Mouse (Mus musculus) MN1 (cell line): ENCODE data around the gene Sparc.

Source experiments
- DNase-seq: peaks from one replicate; pipeline ENCODE4 v3.0.0-alpha.2; 2016; ENCODE audit warnings: low spot score

The Sparc gene

DNA sequence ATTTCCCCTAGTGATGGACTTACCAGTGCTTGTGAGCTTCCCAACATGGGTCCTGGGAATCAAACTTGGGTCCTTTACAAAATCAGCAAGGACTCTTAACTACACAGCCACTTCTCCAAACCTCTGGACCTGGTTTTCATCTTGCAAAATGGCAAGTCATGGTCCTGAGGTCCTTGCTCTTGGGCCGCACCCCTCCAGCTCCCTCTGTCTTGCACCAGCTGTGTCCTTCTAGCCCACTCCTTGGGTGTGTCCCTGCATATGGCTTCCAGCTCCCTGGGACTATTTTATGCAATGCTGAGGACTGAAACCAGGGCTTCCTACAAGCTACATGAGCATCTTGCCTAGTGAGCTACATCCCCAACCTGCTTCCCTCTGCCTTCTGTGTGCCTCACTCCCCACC, at the start of gene Sparc:
TSS of gene Sparc (minus strand) at position 206 of the 400 bp plus-strand sequence.
- DNase-seq = no peak

DNA sequence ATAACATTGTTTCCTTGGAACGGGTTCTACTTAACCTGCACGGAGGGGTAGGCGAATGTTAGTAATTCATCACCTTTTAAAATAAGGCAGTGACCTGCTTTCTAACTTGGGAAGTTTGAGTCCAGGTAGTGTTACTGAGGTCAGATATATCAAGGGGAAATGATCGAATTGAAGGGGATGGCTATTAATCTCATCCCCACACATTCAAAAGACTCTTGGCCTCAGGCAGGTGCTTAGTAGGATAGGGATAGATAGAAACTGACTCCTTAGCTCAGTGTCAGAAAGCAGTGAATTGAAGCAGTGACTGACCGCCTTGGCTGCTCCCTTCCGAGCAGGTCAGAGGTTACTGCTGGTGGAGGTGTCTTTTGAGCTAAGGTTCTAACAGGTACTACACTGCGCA, 48.5 kb upstream of the Sparc start:
- no peak for DNase-seq

DNA sequence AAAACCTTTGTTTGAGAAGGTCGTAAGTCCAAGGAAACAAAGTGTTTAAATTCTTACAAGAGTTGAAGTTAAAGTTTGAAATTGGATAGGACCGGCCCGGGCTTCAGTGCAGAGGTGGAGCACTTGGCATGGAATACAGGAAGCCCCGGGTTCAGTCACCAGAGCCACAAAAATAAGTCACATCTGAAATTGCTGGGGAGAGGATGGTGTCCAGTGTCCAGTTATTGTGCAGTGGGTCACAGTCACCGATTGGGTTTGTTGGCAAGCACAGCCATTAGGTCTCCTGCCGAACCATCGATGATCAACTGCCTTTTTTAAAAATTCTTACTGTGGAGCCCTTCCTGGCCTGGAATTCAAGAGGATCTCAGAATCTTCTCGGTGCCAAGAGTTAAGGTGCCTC, 47.8 kb upstream of the Sparc start:
- peak; percentile 26 for DNase-seq

DNA sequence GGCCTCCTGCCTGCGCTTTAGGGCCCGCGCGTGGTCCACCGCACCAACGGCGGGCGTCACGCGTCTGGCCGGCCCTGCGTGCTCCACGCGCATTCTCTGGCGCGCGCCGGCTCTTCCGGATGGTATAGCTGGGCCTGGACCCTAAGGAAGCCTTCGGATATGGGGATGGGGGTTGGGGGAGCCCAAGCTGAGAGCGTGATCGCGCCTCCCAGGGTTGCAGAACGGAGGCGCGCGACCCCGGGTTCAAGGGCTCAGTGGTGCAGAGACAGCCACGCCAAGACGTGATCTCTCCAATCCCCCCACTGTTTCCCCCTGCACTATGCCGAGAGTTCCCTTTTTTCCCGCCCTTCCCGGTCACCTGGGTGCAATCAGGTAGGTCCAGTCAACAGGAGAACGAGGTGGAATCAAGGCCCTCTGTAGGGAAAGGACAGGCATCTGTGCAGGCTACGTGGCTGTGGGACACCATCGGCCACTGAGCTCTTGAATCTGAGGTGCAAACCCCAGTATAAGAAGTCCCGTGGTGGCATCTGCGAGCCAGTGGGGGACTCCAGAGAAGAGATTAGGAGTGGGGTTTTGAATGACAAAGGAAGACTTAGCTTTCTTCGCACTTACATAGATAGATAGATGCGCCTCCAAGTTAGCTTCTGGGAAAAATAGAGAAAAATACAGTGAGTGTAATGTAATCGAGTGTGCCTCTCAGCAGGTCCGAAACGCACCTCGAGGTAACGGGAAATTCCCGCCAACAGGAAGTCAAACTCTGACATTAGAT, 47.1 kb upstream of the Sparc start:
- DNase-seq = peak; percentile 43

DNA sequence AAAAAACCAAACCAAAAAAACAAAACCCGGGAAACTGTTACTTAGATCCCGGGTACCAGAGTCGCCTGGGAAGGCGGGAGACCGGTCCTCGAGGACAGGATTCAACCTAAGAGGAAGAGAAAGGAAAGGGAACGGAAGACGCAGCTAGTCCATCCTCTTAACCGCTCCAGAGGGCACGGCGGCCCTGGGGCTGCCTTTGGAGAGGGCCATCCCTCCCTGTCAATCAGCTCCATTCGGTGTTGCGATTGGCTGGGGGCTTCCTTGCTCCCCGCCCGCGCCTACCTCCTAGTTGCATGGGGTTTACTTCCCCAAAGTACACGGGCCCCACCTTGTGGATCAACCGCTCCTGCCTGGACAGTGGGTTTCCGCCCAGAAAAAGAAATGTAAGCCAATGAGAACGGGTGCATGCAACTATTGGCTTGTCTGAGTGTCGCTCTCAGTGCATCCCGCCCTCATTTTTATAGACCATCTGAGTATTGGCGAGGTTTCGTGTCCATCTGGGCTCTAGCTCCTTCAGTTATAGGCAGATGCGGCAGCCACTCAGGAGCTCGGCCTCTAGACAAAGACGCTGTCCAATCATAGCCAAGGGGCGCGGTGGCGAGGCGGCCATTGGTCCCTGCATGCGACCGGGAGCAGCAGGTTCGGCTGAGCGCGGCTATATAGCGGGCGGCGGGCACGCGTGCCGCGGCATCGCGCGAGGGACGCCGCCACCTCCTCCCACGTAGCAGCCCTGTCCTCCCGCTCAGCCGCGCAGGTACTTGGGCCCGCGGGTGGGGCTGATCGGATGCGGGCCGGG, 46.3 kb upstream of the Sparc start, which contains the start of gene G3bp1:
TSS of gene G3bp1 (plus strand) at position 638 of the 796 bp plus-strand sequence.
- peak; percentile 100 for DNase-seq

DNA sequence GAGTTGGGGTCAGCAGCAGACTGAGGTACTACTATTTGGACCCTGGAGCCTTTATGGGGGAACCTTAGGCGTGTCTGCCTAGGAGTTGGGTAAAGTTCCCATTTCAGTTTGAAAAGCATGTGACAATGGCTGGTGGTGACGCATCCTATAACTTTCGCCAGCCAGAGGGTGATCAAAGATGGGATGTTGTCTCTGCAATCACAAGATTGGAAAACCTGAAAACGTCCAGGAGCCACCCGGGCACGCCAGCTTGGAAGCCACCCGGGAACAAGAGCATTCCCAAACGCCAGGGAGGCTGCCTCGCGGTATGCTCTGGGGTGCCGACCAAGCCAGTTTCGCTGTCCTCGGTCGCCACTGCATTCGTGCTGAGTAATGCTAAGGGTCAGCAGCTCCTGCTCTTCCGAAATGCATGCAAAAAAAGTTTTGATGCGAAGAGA, 45.6 kb upstream of the Sparc start:
- DNase-seq = no peak

DNA sequence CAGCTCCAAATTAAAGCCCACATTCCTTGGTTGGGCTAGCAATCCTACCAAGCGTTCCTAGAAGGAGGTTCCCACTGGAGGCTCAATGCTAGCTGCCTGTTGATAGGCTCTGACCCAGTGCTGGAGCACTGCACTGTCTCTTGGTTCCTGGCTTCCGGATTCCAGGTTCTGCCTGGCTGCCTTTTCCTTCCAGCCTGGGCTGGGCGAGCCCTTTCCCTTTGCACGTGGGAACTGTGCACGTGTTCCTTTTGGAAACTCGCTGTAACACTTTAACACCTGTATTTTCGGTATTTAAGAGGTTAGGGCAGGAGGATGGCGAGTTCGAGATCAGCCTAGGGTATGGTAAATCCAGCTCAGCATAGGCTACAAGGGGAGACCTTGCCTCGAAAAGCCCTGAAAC, 45.0 kb upstream of the Sparc start:
- peak; percentile 83 for DNase-seq

DNA sequence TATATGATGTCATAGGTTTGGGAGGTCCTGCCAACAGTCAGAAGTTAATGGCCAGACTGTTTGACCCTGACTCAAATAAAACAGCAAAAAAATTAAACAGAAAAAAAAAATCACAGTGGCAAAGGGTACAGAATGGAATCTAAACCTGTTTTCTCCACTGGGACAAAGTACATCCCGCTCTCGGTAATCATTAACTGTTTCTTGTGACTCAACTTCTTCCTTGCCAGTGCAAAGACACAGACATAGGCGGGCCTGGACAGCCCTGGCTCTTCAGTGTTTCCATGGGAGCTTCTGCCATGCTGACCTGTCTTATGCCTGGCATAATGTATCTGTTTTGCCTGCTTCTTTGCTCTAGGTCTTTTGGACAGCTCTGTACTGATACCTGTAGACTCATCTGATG, 42.2 kb upstream of the Sparc start:
- DNase-seq = no peak

DNA sequence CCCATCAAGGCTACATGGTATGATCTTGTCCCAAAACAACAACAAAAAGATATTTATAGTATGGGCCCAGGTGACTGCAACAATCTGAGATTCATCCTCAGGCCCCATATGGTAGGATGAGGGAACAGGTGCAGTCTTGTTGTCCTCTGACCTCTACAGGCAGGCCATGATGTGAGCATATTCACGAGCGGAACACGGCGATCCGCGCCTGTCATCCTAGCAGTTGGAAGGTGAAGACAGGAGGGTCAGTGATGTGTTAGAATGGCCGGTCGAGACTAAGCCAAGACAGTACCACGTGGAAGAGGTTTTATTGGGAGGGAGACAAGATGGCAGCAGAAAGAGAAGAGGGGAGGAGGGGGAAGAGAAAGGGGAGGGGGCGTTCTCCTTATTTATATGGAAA, 41.7 kb upstream of the Sparc start:
- no peak for DNase-seq

DNA sequence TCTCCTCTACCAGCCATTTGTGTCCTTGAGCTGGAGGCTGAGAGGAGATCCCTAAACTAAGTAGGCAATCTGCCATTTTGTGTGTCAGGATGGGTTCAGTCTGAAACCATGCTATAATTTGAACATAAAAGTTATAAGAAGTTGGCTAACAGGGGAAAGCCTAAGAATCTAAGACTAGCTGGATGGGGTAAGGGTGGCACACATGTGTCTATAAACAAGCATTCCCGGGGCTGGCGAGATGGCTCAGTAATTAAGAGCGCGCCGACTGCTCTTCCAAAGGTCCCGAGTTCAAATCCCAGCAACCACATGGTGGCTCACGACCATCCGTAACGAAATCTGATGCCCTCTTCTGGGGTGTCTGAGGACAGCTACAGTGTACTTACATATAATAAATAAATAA, 39.2 kb upstream of the Sparc start:
- DNase-seq = no peak

DNA sequence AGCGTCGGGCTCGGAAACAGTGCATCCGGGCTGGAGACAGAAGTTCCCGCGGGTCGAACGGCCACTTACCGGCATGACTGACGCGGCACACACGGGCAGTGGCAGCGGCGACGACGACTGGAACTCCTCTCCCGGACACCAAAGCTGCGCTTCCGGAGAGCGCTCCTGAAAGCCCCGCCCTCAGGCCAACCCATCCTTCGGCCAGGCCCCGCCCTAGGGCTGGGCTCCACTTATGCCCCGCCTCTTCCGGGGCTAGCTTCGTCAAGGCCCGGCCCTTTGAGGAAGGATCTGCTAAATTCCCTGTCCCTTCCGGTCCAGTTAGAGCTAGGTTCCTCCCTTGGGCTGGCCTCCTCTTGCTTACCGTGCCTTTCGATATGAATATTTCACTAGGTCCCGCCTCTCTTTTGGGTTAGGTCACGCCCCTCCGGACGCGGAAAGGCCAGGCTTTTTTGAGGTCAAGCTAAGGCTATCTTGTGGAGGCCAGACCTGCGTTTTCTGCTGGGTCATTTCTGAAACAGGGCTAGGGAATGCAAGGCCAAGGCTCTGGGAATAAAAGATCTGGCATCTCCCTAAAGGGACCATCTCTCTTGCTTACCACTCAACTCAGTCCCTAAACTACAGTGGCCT, 38.1 kb upstream of the Sparc start, which contains the start of gene Atox1:
TSS of gene Atox1 (minus strand) at position 221 of the 627 bp plus-strand sequence.
- peak; percentile 99 for DNase-seq

DNA sequence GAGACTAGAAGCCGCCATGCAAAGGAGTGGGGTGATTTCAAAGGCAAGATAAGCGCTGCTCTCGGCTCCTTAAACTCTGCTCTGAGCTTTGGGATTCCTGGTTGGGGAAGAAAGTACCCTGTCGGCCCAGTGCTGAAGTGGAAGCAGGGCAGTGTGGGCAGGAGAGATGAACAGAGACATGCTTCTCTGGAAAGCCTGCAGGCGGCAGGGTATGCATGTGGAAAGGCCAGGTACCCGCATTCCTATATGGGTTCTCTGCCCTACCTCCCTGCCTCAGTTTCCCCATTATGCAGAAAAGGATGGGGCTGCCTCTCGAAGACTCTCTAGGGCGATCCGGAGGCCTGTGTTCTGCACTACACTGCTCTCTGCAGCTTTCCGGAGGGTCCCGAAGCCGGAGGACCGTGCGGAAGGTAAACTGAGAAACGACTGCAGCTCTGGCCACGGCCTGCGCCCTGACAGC, 37.6 kb upstream of the Sparc start:
- peak; percentile 60 for DNase-seq

DNA sequence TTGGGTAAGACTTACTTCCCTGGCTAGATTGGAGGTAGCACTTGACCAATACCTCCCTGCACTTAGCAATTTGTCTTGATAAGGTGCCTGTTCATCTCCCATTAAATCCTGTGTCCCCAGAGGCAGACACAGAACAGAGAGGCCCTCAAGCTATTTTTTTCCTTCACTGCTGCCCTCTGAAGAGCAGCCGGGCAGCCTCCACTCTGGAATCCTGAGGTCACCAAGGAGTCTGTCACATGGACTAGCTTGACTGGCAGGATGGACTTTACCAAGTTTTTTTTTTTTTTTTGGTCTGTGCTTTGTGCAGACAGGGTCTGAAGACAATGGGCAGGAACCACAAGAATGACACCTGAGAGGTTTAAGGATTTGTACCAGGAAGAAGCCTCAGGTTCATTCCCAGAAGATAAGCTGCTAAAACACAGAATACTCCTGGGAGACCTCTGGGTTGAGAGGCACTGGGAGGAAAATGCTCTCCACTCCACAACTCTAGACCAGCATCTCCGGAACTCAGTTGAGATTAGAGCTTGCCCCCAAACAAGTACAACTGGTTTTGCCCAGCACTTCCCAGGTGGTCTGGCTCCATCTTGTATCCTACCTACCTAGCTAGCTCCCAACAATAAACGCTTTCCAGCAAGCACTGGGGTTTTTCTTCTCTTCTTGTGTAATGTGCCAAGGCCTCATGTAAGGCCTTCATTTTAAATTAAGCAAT, 37.0 kb upstream of the Sparc start:
- no peak for DNase-seq

DNA sequence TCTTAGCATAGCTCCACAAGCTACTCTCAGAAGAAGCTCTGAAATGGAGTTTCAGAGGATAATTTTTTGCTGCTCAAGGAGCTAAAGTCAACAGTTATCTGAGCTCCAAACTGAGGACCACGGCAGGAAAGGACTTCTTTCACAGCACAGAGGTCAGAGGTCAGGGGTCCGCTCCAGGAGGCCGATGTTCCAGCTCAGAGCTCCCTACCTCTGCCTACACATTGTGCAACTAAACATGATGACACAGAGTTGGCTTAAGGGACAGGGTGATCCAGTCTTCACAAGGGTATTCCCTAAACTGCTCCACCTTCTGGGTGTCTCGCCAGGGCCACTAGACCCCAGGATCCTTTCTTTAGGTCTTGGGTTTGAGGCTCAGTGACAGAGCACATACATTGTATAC, 35.5 kb upstream of the Sparc start:
- no peak for DNase-seq

DNA sequence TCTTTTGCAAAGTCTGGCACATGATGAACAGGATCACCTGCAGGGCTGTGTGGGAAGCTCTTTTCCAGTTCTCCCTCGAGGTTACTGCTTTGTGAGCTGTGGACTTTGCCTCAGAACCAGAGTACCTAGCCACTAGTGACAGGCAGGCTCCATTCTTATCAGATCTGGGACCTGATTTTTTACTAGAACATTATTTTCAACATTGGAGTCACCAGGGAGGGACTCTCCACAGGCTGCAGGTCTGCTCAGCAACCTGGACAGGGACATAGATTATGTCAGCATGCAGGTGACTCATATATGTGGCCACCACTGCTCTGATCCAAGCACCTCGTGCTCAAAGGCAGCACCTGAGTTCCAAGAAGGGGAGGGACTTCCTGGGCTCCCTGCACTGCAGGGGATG, 32.2 kb upstream of the Sparc start:
- DNase-seq = no peak

DNA sequence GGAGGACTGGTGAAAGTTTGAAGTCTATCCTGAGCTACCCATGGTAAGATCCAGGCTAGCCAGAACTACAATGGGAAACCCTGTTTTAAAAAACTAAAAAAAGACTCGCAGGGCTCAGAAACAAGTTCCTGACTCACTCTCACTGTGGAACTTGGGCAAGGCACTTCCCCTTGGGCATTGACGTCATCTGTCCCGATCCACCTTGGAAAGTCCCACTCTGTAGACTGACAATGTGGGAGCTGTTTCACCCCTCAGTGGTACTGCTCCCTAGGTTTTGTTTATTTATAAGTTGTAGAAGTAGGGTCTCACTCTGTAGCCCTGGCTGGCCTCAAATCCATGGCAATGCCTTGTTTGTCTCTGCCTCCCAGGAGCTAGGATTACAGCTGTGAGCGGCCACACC, 30.7 kb upstream of the Sparc start:
- no peak for DNase-seq

DNA sequence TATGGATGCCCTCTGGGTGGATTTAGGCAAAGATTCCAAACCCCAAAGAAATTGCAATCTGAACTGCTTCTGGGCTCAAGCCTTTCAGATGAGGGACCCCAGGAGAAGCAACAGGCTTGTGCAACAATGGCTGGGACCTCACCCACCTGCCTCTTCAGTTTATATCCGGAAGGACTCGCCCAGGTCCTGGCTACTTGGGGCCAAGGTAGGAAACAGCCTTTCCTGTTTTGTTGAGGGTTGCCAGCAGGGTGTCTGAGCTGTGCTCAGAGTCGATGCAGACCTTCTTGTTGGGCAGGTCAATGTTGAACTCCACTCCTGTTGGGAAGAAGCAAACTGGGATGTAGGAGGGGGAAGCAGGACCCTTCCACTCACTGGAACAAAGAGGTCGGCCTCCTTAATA, 27.3 kb upstream of the Sparc start:
- no peak for DNase-seq

DNA sequence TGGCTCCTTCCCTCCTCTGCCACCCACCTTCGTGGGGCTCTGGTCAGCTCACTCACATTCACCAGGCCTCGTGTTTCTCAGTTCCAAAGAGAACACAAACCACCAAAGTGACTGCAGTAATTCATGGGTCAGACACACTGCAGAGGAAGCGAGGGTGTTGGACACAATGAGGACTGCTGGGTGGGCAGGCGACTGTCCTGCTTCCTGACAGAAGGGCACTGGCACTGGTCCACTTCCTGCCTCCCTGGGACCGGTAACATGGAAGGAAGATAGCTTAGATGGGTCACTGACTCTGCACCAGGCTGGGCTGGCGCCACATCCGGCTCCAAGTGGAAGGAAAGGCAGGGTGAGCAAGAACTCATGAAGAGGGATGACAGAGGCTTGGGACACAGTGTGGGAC, 26.5 kb upstream of the Sparc start:
- no peak for DNase-seq

DNA sequence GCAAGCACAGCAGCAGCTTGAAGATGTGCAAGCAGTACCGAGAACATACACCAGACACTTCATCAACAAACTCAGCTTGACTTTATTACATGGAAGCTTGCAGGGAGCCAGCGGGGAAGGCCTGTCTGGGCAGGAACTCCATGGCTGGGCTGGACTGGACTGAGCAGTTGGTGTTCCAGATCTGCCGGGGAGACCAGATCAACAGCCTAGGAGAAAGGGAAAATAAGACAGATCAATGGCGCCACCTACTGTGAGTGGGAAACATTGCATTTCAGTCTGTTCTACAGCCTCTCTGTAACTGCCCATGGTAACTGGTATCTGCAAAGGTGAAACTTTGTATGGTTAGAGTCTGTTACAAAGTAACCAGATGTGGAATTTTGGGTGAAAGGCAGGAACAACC, 23.6 kb upstream of the Sparc start:
- peak; percentile 88 for DNase-seq

DNA sequence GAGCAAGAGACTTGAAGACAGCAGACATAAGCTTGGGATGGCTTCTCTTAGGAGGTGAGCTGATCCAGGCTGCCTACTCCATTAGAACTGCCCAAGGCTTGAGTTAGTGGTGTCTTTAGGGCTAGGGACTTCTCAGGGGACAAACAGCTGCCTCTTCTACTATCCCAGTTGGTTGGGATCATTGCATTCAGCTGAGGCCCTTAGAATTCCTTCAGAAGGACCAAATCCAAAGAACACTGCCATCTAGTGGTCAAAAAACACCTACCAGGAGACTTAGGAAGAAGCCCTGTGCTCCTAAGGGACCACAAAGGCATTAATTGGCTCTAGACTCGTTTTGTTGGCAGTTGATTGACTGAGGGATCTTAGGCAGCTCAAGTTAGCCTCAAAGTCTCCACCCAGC, 21.8 kb upstream of the Sparc start:
- DNase-seq = peak; percentile 91

DNA sequence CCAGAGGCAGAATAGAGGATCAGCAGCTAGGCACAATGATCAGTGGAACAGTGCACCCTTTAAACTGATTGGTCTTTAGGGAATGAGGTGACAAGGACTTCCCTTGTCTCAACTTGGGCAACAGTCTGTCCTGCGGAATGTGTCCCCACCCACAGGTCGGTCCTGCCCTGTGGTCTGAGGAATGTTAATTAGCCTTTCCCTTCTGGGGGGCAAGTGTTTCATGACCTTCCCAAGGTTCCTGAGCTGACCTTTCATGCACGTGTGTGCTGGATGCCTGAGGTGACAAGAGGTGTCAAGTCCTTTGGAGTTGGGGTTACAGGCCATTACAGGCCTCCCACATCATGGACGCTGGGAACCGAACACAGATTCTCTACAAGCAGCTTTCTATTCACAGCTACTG, 16.7 kb upstream of the Sparc start:
- no peak for DNase-seq

DNA sequence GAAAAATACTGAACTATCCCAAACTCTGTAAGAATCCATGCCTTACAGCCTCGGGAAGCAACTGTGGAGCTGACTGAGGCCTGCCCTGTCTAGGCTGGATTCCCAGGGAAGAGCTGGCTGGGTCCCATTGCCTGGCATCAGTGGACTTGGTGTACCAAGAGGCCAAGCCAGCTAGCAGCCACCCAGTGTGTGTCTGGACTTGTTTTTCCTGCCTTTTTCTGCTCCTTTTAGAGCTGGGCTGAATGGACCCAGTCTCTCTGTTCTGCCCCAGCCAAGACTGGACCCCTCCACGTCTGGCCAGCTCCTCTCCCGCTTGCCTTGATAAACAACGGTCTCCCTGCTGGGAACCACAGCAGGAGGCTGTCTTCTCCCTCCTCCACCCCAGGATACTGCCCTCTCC, 15.0 kb upstream of the Sparc start:
- DNase-seq = no peak
